Mouse (Mus musculus): ENCODE data around the gene Orai3.

The Orai3 gene

DNA sequence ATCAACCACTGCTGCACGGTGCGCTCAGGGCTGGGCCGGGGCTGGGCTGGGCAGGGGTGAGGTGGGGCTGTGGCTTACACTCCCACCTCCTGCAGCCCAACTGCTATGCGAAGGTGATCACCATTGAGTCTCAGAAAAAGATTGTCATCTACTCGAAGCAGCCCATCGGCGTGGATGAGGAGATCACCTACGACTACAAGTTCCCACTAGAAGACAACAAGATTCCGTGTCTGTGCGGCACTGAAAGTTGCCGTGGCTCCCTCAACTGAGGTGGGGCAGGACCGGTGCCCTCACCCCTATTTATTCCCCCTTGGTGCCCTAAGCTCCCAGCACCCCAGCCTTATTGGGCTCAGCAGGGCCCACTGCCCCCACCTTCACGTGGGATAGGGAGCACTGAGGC is 29.6 kb downstream of the Orai3 start:
- DNase-seq (ENCODE audit: low spot score) = peak; percentile 39

DNA sequence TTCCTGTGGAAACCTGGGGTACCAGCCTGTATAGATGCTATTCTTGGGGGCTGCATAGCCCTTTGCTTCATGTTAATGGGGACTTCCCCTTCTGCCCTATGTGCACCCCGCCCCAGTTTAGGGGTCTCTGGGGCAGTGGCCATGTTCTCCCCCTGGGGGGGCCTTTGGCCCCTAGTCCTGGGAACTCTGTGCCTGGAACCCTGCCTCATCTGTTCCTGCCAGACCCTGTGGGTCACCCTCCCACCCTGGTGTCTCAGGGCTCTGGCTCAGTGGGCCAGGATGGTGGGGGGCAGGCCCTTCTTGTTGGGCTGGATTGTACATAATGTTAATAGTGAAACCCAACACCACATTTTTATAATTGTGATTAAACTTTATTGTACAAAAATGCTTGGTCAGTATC is 30.1 kb downstream of the Orai3 start:
- peak; percentile 40 for DNase-seq (ENCODE audit: low spot score)

DNA sequence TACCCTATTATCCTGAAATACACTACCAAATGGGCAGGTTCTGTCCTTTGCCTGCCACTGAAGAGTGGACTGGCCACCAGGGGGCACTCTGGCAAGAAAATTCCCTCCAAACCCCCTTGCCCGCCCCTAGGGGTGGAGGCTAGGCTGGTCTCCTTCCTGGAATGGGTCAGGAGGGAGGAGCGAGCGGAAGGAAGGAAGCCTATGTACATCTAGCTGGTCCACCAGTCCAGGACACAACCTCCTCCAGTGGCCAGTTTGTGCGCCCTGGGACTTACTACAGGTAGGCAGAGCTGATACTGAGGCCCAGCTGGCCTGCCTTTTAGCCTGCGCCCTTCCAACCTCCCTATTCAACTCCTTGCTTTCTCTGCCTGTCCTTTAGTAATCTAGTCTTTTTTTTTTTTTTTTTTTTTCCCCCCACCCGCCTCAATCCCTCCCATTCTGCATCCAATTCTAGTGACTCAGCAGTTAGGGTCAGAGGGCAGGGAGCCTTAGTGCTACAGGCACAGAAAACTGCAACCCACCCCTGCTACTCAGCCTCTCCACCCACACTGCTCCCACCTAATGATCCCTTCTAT is 30.9 kb downstream of the Orai3 start, which contains the start of gene Hsd3b7:
Gene Hsd3b7 (plus strand): TSS at position 170 of the 575 bp plus-strand sequence.
- DNase-seq (ENCODE audit: low spot score) = peak; percentile 97

DNA sequence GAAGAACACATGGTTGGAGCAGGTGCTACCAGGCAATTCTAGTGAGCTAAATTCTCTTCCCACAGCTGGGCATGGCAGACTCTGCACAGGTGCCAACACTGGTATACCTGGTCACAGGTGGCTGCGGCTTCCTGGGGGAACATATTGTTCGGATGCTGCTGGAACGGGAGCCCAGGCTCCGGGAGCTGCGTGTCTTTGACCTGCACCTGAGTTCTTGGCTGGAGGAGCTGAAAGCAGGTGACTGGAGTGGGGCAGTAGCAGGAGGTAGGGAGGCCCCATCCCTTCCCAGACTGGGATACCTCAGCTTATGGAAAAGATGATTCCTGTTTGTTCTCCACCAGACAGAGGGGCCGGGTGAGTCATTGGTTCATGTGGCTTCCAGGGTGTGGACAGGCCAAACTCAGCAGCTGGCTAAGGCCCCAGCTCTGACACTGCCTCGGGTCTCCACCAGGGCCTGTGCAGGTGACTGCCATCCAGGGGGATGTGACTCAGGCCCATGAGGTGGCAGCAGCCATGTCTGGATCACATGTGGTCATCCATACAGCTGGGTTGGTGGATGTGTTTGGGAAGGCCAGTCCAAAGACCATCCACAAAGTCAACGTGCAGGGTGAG is 31.5 kb downstream of the Orai3 start:
- DNase-seq (ENCODE audit: low spot score) = peak; percentile 46

DNA sequence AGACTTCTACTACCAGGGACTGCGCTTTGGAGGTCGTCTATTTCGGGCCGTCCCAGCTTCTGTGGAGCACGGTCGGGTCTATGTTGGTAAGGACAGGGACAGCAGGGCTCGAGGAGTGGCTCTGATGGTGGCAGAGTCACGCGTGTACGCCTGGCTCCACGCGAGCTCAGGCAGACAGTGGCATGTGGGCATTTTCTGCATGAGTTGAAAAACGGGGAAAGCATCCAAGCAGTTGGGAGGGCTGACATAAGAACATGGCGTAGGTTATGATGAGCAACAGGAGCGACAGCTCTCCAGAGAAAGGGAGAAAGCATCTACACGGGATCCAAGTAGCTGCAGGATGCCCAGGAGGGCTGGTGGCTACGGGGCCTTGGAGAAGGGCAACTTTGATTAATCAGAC is 32.7 kb downstream of the Orai3 start:
- DNase-seq (ENCODE audit: low spot score) = no peak

DNA sequence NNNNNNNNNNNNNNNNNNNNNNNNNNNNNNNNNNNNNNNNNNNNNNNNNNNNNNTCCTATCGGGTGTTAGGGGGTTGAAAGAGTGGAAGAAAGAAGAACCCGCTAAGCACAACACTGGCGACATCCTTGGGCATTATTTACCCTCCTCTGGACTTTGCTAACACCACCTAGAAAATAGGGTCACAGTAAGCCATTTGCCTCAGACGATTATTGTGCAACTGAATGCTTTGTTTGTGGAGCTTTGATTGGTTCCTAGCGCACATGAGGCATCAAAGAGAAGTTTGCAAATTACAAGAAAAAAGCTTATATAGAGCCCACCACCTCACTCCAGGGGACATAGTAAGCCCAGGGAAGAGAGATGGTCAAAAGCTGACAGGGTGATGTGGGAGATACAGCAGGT is 39.2 kb downstream of the Orai3 start:
- DNase-seq (ENCODE audit: low spot score) = no peak

DNA sequence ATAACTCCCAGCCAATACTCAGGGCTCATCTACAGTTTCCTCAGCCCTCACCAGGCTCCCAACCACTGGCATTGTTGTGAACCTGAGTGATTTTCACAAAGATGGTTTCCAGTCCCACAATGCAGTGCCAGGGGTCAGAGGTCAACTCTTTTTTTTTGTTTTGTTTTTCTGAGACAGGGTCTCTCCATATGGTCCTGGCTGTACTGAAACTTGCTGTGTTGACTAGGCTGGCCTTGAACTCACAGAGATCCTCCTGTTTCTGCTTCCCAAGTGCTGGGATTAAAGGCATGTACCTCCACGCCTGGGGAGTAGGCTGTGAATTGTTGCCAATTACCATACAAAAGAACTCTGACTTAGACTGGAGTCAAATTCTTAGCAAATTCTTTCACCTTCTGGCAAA is 40.2 kb downstream of the Orai3 start:
- DNase-seq (ENCODE audit: low spot score) = no peak

DNA sequence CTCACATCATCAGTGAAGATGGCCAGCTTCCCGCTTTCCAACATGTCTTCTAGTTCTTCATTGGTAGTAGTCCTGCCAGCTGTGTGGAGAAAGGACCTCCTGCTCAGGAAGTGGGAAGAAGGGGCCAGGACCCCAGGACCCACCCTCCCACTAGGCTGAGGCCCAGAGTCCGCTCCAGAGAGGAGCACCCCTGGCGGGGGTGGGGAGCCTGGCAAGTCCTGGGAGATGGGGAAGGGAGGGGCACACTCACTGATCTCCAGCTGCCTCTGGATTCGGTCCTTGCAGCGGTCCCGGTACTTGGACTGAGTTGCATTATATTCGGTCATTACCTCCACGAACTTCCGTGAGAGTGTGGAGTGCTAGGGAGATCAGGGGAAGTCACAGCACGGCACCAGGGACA is 41.0 kb downstream of the Orai3 start:
- no peak for DNase-seq (ENCODE audit: low spot score)

DNA sequence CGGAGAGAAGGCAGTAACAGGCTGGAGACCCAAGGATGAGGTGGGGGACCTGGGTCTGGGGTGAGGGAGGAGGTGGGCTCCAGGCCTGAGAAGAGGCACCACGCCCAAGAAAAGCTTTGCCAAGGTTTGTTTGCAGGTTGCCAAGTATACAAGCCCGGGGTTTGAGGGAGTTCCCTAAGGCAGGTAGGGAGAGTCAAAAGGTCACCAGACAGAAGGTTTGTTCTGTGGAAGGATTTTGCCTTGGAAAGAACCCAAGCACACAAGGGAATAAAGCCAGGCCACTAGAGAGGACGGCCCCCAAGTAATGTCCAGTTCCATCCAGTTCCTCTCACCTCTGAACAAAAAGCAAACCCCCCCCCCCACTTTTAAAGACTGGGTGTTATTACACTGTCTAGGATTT is 41.6 kb downstream of the Orai3 start:
- DNase-seq (ENCODE audit: low spot score) = no peak

DNA sequence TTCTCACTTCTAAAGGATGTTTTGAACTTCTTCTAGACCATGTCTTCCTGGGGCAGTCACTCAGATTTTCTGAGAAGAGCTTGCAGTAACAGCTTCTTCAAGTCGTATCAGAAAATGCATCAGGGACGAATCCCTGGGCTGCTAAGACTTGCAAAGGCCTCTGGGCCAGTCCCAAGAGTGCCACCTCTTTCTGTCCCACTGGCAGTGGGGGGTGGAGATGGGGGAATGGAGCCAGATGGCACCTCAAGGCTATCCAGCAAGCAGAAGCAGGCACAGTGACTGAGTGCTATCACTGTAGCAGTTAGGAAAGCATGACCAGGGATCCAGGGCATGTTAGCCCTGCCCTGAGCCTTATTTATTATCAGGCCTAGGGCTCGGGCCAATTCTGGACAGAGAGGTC is 42.7 kb downstream of the Orai3 start:
- no peak for DNase-seq (ENCODE audit: low spot score)

DNA sequence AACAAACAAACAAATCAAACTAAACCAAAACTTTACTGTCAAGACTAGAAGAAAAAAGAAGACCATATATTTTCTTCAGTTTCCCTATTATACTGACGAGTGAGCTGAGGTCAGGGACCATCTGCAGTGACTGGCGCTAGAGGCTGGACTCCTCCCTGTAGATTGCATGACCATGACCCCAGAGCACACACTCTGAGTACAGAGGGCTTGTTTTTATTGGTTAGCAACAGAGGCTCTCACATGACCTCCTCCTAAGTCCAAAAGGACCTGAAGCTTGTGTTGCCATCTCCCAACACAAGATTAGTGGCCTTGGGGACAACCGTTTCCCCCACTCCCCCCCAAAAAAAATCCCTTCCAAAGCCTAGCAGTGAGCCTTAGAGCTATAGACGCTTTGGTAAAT is 44.2 kb downstream of the Orai3 start:
- DNase-seq (ENCODE audit: low spot score) = no peak

DNA sequence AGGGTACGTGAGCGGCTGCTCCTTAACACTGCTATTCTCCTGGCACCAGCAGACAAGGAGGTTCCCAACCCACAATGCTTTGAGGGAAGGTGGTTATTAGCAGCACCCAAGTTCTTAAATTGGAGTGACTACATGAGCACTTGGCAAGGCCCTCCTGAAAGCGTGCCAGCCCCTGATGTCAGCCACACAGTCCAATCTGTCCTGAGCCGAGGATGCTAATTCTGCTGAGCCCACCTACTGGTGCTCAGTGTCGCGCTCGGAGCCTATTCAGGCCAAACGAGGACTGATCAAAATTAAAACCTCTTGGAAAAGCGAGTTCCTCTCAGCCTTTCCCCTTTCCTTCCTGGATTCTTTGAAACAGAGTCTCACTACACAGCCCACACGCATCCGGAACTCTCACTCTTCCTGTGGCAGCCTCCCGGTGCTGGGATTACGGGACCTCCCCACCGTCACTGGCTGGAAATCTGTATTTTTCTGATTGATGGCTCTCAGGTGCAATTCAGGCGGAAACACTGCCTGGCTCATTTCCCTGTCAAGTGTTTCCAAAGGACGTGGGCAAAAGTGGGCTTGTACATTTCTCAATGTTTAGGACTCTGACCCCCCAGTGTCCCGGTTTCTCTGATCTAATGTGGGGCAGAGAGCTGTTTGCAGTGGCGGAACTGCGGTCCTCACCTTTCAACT is 44.8 kb downstream of the Orai3 start:
- peak; percentile 83 for DNase-seq (ENCODE audit: low spot score)

DNA sequence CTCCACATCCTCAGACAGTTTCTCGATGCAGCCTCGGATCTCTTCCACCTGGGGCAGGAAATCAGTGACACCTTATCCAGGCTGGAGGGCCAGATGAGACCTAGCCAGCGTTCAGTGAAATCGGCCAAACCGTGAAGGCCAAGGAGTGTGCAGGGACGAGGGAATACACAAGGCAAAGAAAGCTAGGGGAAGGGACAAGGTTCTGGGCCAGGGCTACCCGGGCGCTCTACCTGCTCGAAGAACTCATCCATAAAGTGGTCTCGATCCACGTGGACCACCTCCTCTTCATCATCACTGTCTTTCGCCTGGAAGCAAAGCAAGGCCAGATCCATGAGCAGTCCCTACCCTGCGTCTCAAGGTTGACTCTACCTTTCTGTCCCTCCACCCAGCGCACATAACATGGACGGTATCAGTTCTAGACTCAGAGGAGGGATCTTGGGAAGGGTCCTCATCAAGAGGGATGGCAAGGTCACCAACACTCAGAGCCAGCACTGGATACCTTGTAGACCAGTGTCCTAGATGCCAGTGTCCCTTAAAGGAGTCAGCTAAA is 45.6 kb downstream of the Orai3 start:
- DNase-seq (ENCODE audit: low spot score) = no peak

DNA sequence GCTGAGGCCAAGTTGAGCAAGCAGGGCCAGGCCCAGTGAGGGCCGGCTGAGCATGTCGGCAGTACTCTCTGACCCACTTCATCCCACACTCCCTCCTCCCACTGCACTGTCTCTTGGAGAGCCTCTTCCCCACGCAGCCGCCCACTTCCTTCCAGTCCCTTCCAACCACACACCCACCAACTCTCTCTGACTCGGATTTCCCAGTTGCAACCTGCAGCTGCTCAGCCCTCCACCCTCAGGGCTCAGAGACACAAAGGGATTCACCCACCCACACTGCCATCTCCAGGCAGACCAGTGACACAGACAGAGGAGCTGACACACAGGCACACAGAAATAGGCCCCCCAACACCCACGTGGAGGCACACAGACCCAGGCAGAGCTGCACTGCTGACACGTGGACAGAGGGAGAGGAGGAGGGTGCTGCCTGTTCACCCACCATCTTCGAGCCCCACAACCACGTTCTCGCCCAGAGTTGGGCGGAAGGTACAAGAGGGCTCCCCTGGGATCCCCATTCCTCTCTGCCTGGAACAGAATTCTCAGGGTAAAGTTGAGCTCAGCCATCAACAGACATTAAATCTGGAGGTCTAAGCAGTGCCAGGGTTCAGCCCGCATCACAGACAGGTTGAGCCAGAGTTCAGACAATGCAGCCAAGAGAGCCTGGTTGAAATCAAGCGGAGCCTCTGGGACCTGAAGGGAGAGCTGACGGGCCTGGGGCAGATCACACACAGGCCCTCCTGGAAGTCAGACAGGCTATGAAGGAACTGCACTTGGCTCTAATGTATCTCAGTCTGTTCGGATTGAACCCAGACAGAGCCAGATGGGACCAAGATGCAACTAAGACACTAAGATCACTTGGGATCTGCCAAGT is 46.6 kb downstream of the Orai3 start:
- peak; percentile 56 for DNase-seq (ENCODE audit: low spot score)

DNA sequence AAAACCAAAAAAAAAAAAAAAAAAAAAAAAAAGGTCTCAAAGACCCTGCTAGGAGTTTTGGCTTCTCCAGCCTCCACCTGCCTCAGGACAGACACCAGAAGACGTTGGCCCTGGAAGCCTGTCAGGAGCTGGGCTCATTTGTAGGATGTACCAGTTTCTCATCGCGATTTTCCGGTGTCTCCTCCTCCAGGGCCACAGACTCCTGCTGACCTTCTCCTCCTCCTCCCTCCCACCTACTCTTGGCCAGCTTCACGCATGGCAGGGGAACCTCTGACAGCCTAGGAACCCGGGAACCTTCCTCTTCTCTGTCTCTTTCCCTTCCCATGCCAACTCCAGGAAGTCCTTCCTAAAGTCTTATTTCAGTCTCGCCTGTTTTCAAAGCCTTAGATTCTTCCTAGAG is 47.4 kb downstream of the Orai3 start:
- no peak for DNase-seq (ENCODE audit: low spot score)

DNA sequence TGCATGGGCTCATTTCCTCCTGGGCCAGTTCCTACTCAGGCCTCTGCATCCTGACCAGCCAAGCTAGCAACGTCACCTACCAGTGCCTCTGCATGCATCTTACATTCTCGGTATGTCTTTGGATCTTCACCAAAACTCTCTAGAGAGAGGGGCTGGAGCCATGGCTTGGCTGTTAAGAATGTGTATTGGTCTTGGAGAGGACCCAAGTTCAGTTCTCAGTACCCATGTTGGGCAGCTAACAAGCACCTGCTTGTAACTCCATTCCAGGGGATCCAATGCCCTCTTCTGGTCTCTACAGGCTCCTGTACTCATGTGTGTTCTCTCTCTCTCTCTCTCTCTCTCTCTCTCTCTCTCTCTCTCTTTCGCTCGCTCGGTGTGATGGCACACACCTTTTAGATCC is 48.2 kb downstream of the Orai3 start:
- no peak for DNase-seq (ENCODE audit: low spot score)

DNA sequence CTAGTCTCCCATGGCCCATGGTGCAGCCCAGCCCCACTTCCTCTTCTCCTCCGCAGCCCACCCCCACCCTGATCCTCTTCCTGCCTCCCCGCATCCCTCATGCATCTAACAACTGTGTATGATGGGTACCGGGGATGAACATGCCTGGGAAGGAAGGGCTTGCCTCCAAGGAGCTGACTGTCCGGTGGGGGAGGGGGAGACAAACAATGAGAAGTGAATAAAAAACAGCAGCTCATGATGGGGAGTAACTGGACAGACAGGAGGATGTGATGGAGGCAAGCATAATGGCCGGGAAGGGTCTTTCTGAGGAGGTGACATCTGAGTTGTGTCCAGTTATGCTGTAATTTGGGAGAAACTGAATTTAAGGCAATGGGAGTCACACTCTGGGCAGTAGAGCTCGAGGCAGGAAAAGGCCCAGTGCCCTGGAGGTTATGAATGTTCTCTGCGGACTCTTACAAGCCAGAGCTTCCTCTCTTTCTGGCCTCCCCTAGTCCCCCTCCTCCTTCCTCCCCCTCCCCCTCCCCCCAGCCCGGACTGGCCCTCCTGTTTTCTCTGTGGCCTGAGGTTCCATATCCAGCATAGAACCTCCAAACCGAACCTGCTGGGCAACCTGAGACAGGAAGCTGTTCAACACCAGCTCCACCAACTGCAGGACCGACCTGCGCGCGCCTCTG is 51.4 kb downstream of the Orai3 start:
- no peak for DNase-seq (ENCODE audit: low spot score)

DNA sequence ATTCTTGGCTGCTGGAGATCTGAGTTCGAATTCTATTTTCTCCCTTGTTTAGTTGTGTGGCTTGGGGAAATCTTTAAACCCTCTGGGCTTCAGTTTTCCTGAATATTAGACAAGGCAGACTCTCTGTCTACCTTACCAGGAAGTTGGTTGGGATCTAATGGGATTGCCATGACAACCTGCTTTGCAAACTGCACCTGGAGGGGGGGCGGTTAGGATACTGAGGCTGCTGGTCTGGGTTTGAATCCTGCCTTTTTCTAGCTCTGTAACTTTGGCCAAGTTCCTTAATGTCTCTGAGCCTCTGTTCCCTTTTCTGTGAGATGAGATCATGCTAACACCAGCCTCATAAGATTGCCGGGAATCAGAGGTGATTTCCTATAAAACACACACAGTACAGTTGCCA is 52.9 kb downstream of the Orai3 start:
- no peak for DNase-seq (ENCODE audit: low spot score)

DNA sequence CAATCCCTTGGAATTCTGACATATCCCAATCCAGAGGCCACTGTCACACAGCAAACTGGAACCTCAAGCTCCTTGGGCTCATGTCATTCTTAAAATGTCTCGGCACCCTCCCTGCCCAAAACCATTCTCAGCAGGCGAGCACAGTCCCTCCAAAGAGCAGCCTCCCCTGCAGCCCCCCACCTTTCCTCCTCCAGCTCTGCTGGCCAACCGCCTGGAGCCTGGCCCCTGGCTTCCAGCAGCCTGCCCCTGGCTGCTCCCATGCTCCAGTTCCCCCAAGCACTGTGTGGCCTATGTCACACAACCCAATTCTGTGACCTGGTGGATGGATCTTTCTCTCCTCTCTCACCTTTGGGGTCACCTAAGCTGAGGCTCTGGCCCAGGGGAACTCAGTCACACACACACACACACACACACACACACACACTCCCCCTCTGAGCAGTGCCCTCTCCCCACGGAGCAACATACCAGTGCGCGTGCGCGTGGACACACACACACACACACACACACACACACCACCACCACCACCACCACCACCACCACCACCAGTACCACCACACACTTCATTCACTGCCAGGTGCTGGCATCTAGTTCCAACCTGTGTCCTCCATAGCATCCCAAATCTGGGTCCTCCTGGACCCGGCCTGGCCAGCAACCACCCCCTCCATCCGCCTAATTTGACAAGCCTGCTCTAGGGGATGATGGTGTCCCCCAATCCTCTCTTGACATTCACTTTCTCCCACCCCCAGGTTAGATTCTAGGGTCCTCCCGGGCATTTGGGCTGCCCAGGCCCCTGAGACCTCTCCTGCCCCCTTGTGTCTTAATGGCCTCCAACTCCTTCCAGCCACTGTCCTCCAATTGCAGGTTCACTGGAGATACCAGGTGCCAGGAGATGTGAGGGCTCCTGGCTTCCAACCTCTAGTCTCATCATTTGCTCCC is 53.9 kb downstream of the Orai3 start:
- DNase-seq (ENCODE audit: low spot score) = no peak

DNA sequence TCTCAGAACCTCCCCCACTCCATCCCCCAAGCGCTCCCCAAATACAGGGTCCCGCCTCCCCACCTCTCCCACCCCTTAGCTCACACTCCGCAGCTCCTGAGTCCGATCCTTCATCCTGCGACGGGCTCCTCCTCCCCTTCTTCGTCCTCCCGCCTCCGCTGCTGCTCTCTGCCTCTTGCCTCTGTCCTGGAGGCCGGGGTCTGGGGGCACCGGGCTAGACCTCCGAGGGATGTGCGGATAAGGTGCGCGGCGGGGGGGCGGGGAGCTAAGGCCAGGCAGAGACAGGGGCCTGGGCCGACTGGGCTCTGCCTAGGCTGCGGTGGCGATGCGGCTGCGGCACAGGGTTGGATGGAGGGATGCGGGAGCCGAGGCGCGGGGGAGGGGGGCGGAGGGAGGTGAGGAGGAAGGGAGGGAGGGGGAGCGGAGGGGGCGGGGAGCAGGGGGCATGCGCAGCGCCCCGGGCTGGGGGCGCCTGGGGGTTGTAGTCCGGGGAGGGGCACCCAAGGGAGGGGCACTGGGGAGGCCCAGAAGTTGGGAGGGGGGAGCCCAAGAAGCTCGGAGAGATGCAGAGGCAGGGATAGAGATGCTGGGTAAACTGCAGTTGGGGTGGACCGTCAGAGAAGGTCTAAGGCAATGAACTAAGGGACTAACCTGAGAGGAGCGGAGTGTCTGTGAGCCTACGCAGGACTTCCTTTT is 54.7 kb downstream of the Orai3 start, which contains the start of the genes Stx4a and Stx1b:
Gene Stx4a (plus strand): TSS at position 119 of the 696 bp plus-strand sequence.
Gene Stx1b (minus strand): TSS at position 374 of the 696 bp plus-strand sequence.
- DNase-seq (ENCODE audit: low spot score) = peak; percentile 80

Measured in testis, postnatal 10 days (tissue).